Mouse (Mus musculus): ENCODE results near the gene Hmga2.

The Hmga2 gene

DNA sequence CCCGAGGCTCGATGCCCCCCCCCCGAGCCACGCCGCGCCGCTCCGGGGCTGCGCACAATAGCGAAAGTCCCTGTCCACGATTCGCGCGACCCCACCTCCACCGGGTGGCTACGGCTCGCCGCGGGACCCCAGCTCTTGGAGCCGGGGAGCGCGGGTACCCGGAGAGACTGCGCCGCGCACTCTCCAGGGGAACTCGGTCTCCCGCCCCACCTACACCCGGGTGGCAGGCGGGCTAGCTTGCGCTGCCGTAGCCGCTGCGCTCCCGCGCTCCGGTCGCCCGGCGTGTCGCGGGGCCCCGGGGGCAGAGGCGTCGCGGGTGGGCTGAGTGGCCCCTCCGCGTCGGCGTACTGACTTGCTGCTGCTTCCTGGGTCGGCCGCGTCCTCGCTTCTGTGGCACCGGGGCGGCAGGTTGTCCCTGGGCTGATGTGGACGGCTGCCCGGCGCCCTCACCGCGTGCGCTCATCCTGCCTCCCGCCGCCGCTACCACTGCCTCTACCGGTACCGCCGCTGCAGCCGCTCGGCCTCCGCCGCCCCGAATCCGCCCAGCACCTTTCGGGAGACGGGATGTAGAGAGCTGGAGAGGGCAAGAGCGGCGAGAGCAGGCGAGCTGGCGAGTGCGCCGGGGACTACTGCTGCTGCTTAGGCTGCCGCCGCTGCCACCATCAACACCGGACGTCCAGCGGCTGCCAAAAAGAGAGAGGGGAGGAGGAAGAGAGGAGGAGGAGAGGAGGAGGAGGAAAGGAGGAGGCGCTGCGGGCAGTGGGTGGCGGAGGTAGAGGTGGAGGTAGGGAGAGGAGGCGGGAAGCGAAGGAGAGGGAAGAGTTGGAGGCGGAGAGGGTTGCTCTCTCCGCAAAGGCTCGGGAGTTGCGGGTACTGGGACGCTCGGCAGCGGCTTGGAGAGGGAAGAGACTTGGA is at the start of gene Hmga2:
Hmga2 (minus strand) TSS at position 869 of the 915 bp plus-strand sequence.
- peak; percentile 52 for DNase-seq

DNA sequence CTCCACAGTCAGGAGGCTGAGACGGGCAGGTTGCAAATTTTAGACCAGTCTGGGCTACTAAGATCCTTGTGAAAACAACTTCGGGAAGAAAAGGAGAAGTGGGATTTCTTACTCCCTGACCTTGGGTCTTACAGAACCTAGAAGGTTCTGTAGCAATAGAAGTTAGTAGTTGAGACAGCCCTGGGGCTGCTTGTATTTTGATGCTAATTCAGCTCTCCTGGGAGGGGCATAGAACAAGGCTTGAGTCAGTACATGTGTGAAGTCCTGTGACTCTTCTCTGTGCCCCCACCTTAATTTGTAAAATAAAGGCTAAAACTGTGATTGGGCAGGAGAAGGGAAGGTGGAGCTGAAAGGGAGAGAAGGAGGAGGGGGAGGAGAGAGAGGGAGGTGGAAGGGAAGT is 46.7 kb upstream of the Hmga2 start:
- DNase-seq: no peak

DNA sequence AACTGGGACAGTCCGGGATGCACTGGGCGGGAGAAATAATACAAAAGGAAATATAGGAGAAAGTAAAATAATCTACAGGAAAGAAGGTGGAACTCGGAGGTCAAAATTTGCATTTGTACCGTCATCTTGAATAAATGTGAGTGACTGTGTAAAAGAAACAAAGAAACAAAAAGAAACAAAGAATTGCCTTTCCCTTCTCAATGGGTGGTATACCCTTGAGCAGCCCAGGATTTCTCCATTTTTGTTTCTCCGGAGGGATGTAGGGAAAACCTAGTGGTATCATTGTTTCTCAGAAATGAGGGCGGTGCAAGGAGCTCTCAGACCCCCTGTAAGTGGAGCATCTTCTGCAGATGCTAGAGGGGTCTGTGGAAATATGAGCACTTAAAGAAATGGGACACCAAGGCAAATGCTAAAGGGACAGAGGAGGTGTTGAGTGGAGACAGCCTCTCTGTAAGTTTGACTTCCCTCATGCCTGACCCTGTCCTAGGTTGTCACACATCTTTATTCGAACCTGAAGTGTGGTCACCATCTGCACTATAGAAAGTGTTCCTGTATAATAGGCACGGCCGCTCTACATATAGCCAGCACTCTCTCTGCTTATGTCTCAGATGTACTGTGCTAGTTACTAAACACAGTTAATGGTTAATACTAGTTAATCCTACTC is 45.8 kb upstream of the Hmga2 start:
- no peak for DNase-seq

DNA sequence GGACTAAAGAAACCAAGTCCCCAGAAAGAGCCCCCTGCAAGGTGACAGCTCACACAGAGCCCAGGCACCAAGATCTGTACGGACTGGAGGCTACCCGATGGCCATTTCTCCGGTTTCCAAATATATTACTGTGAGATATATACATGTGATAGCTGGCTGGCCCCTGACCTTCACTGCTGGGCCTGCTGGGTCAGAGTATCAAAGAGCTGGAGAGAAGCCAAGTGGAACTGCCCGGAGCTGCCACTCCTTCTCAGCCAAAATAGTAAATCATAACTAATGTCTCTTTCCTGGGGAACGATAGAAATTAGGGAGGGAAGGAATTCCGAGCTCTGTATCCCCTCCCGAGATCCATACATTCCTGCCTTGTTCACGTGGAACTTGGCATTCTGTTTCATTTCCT is 40.0 kb upstream of the Hmga2 start:
- peak; percentile 6 for DNase-seq

DNA sequence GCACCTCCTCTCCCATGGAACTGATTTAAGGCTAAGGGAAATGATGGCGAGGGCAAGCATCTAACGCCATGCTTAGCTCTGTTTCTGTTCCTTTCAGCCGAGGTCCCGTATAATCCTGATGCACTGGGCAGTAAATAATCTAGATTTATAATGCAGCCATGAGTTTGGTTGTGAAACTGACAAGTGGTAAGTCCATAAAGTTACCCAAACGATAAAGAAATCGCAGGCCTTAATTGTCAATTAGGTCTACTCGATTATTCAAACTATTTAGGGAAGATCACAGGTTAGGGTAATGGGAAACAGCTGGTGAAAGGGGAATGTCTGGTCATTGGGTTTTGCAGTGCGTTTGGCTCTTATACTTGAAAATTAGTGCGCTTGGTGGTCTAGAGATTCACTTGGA is 37.5 kb upstream of the Hmga2 start:
- no peak for DNase-seq

DNA sequence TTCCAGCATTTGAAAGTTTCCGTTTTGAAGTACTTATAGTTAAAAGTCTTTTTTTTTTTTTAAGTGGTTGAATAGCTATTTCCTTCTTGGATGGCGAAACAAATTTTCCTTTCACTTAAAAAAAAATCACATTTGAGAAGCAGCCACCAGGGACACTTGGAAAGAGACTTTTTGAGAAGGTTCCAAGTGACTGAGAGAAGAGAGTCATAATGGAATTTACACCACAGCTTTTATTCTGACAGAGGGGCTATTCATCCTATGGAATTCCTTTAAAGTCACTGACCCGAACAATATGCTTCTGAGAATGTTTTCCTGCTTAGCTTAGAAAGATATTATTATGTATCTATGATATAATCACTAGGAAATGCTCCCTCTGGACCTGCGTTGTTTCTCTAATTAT is 36.7 kb upstream of the Hmga2 start:
- DNase-seq: no peak

DNA sequence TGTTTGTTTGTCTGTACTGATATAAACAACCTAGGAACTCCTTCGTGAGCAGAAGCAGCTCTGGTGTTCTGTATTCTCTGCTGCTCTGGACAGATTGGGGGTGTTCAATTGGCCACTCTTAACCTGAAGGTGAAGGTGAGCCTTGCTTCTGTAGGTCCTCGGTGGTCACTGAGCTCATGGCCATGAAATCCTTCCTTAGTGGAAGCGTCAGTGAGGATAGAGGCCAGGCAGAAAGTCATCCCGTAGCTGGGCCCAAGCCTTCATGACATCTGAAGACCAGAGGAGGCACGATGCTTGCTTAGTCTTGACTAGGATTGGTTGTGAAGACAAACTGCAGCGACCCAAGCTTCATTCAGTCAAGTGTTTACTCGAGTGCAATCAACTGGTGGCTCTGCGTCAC is 35.9 kb upstream of the Hmga2 start:
- no peak for DNase-seq

DNA sequence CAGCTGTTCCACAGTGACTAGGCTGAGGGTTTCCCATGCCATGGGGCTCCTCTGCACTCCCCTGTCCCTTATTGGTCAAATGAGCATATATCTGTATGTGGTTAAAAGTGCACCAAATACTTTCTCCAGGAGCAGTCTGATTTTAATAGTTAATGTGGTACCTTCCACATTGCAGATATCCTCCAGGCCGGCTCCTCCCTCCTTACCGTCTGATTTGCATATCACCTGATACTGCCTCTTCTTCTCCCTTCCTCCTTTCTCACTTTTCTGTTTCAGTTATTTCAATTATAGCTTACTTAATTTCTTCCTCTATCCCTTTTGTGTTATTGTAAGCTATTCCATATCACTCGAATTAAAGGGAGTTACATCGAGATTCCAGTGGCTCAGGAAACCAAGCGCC is 27.7 kb upstream of the Hmga2 start:
- DNase-seq: no peak

DNA sequence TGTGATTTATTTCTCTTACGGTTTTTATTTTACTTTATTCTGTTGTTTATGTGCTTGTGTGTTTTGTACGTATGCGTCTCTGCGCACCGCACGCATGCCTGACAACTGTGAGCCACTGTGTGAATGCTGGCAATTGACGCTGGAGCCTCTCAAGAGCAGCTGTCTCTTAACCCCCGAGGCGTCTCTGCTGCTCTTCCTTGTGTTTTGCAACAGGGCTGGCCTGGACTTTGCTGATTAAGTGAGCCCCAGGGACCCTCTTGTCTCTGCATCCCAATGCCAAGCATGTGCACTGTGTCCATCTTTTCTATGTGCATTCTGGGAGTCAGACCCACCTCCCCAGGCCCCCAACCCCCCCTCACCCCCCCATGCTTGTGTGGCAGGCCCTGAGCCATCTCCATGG is 24.5 kb upstream of the Hmga2 start:
- DNase-seq: no peak

DNA sequence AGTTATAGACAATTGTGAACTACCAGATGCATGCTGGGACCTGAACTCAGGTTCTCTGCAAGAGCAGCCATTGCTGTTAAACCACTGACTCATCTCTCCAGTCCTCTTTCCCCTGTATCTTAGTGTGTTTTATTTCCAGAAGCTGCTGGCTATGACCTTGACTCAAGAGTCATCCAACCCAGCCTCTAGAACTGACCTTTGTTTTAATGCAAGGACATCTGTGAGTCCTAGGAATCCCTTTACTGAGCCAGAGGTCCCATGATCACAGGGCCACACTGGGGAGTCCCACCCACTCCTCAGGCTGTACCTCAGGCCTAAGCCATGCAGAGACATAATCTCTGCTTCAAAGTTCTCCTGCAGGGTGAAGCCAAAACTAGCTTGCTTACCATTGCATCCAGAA is 21.8 kb upstream of the Hmga2 start:
- no peak for DNase-seq

DNA sequence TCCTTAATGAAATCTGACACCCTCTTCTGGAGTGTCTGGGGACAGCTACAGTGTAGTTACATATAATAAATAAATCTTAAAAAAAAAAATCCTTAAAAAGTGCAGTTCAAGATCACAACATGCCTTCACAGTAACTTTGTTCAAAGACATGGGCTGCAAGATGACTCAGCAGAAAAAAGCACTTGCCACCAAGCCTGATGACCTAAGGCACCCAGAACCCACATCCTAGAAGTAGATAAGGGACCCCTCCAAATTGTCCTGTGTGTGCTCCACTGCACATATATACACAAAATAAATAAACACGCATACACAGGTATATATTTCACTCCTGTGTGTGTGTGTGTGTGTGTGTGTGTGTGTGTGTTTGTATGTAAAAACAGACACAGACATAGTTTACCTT is 18.4 kb upstream of the Hmga2 start:
- no peak for DNase-seq

DNA sequence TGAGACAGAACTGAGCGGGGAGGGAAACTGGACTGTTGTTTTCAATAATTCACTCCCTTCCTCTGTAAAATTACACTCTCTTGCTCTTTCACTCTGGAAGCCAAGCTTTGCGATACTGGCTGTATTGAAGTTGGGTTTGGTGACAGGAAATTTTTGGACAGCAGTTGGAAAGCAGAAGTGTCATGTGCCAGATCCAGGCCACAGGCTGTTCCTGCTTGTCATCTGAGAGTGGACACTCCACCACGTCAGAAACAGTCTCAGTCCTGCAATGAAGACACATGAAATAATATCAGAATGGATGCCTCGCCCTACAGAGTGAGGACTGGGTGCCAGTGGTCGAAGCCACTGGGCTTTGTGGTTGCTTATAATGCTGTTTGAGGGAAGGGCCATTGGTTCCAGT is 15.2 kb upstream of the Hmga2 start:
- no peak for DNase-seq

DNA sequence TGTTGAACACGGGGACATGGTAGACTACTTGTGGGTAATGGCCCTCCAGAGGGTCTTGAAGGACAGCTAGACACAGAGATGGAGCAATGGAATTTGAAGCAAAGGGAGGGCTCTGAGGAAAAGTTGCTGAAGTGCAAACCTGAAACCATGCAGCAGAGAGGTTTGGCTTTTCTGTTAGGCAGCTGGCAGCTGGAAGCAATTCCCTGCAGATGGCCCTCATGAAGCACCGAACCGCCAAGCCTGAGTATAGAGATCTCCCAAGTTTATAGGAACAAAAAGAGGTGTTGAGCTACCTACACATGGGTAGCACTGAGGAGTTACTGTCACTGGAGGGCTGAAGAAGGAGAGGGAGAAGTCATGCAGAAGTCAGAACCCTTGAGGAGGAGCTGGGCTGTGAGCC is 13.3 kb upstream of the Hmga2 start:
- DNase-seq: no peak

DNA sequence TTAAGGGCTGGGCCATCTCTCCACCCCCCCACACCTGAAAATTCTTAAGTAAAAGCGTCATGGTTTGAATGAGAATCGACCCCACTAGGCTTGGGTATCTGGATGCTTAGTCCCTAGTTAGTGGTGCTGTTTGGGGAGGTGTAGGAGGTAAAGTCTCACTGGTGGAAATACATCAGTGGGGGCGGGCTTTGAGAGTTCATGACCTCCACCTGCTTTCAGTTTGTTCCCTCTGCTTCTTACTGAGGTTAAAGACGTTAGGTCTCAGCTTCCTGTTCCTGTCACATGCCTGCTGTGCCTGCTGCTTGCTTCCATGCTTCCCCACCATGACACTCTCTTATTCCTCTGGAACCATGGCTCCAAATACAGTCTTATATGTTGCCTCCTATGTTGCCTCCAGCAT is 12.3 kb upstream of the Hmga2 start:
- DNase-seq: no peak

DNA sequence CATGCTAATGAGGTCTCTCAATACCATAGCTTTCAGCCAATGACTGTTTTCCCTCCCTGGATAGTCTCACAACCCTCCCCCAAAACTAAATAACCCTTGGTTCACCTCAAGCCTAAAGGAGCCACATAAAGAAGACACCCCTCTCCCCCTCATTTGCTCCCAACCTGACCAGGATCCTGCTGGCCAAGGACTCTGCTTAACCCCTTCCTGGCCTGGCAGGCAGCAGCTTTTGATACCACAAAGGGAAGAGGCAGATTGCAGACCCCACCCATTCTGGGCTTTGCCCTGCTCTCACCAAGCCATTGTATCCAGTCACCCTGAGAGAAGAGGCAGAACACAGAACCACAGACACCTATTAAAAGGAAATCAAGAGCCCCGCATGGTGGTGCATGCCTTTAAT is 11.6 kb upstream of the Hmga2 start:
- no peak for DNase-seq

DNA sequence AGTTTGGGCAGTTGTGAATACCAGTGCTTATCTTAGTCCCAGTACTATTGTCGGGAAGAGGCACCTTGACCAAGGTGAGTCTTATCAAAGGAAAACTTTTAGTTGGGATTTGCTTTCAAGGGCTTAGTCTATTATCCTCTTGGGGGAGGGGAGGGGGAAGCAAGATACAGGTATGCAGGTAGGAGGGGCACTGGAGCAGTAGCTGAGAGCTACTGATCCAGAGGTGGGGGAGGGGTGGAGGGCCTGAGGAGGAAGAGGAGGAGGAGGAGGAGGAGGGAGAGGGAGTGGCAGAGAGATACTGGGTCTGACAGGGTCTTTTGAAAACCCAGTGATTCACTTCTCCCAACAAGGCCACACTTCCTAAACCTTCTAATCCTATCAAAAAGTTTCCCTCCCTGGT is 9.2 kb upstream of the Hmga2 start:
- DNase-seq: no peak

DNA sequence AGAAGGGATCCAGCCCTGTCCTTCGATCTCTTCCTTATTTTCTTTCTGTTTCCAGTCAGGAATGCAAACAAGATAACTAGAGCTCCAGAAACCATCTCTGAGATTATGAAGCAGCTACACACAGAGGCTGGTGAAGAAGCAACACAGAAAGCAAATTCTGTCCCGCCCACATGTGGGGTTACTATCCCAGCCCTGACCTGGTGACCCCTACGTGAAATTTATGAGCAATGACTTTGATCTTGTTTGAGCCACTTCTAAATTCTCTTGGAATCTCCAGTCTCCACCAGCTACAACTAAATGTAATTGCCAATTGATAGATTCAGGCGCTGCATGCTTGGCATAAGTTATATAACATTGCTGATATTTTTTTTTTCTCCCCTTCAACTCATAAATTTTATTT is 7.9 kb upstream of the Hmga2 start:
- DNase-seq: no peak

DNA sequence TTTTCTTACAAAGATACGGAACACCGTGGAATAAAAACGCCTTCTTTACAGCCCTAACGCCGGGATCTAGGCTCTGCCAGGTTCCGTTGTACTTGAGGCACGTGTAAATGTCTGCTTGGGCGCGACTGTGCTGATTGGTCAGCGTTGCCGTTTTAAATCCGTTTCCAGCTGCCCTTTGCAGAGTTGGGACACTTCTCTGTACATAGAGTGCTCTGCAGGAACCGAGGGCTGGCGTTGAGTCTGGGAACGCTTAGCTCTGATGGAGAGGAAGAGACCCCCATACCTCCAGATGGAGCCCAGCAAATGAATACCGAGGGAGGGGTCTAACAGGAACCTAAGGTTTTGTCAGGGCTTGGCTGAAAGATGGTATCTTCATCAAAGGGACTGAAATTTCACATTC is 1.9 kb upstream of the Hmga2 start:
- DNase-seq: peak; percentile 13

DNA sequence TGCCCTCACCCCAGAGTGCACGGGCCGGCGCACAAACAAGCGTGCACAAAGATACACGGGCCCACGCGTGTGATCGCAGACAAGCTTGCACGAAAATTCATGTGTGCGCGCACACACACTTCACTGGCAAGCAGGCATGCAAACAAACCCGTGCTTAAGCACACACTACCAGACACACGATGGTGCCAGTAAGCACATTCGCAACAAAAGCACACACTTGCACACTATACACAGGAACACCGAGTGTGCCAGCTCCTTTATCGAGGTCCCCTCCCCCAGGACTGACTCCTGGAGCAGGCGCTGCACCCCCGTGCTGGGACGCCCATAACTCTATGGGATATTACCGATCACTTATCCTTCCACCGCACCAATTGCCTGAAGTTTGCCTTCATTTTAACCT is 1.2 kb upstream of the Hmga2 start:
- DNase-seq: peak; percentile 8

DNA sequence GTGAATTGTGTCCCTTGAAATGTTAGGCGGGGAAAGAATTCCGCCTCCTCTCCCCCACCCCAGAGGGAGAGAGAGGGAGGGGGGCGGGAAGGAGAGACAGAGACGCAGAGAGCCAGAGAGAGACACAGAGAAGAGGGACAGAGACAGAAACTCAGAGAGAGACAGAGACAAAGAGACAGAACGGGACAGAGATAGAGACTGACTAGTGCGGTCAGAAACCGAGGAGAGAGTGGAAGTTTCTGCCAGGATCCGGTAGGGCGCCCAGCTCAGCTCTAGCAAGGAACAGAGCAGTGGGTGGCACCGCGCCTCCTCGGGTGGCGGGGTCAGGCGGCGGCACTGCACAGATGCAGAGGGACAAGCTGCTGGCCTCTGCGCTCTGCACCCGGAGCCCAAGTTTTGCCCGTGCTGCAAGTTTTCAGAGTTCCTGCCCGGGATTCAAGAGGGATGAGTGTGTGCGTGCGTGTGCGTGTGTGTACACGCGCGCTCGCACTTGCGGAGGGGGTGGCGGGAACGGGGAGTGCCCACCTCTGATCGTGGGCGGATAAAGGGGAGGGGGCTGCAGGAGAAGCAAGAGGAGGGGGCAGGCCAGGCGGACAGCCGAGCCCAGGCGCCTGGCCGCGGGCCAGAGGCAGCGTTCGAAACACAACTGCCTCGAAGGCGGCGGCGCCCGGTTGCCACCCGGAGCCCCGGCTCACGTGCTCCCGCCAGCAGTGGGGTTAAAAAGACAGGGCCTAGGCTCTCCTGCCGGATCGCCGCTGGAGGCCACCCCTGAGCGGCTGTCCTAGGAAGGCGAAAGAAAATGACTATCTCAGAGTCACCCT is 457 bp upstream of the Hmga2 start:
- DNase-seq: peak; percentile 49

DNA sequence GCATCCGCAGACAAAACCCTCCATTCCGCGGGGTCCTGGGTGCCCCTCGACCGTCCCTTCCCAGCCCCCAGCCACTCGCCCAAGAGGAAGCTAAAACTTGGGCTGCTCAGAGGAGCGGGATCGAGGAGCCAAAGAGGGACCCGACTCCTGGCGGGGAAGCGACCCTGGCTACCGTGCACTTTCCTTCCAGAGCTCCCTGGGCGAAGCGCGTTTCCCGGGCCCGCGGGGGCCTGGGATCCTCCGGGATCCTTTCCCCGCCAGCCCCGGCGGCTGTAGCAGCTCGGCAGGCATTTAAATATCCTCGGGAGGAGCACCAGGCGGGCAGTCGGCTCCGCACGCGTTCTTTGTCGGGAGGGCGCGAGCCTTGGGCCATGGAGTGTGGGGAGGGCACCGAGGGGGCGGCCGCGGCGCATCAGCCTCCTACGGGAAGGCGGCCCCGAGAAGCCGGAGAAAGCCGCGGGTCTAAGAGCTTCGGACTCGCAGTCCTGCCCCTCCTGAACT is 1.2 kb downstream of the Hmga2 start:
- DNase-seq: peak; percentile 20

DNA sequence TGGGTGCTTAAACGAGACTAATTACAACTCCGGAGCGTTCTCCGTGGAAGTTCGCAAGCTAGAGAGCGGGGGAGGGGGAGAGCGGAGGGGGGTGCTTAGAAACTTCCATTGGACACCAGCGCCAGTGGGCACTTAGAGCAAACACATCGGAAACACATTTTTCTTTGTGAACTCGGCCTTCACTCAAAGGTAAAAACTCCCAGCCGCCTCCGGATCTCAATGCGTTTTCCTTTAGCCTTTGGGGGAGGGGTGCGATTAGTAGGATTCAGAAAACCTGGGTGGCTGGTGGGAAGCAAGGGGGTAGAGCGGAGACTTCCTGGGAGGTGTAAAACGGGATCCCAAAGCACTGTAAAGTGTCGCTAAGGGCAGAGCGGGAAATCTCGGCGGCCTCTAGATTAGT is 2.0 kb downstream of the Hmga2 start:
- DNase-seq: peak; percentile 25

DNA sequence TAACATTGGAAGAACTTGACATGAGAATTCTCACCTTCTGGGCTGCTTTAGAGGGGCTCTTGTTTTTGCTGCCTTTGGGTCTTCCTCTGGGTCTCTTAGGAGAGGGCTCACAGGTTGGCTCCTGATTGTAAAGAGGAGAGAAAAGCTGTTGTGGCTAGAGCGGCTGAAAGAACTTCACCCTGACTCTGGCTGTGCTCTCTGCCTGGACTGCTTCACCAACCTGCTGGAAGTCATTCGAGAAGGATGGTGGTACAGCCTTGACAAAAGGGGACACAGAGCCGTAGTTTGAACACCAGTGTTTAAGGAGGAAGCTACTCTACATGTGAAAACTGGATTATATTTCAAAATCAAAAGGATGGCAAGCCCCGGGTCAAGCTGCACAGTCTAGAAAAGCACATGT is 3.1 kb downstream of the Hmga2 start:
- no peak for DNase-seq

DNA sequence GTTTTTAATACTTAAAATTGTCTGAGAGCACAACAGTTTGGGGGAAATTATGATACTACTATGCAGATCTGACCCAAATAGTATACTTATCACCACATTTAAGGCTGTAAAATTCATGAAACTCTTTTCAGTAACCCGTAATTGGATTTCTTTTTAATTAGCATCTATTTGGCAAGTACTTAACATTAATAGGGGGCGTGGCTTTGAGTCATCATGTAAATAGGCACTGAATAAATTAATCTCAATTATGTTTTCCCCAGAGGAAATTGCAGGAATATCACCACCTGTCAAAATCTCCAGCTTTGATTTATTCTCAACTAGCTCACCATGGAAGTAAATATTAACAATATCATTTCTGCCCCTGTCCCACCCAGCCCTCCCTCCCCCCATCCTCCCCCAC is 3.7 kb downstream of the Hmga2 start:
- DNase-seq: no peak

Data from kidney, adult 18-20 months (tissue).